Mouse (Mus musculus) MN1 (cell line): ENCODE data around the gene Ppard.

ENCODE experiments used
- DNase-seq: peaks from one replicate; pipeline ENCODE4 v3.0.0-alpha.2; 2016; ENCODE audit warnings: low spot score

Gene Ppard

GRCm38 (mm10) chr17:28286133-28286532 is 53.6 kb downstream of the Ppard start:
- DNase-seq = no peak

DNA sequence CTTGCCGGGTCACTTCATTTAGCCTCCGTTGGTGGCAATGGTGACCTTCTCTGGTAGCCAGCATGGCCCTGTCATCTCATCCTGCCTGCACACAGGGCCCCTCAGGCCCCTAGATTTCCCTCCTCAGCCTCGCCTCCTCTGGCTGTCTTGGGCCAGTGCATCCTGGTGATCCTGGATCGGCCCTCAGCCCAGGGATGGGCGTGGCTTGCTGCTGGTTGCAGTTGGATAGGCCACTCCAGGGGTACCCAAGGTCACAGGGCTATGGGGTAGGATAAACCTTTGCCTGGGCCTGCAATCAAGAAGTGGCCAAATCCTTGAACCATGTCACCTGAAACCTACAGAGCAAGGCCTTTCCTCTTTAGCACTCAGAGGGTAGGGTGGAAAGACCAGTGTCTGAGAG is 54.5 kb downstream of the Ppard start:
- no peak for DNase-seq

GRCm38 (mm10) chr17:28287578-28287977 is 55.1 kb downstream of the Ppard start:
- no peak for DNase-seq

DNA sequence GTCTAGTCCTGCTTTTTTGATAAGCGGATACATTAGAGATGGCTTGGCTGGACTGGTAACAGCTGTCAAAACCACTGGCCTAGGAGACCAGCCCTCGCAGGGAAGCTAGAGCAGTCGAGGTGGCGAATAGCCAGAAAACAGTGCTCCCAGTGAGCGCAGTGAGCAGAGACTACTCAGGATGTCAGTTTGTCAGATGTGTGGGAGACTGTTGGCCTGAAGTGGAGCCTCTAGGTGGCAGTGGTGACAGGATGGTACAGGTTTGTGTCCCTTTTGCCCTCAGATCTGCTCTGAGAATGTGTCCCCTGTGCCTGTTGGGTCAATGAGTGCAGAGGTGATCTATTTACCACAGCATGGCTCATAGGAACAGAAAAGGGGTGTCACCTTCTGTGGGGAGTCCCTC is 55.5 kb downstream of the Ppard start:
- peak; percentile 57 for DNase-seq

DNA sequence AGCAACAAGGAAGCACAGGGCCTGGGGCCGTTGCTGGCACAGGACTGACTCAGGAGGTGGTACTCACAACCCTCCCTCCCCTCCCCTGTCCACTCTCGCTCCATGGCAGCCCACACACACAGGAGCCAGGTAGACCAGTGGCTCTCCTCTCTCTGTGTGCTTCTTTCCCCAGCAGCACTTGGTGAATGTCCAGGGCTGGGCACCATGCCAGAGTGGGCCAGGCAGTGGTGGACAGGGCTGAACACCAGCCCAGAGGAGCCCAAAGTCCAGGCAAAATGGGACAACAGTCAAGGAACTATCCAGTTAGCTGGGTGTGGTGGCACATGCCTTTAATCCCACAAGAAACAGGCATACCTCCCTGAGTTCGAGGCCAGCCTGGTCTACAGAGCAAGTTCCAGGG is 57.8 kb downstream of the Ppard start:
- peak; percentile 69 for DNase-seq

- DNase-seq = no peak
Measured at GRCm38 (mm10) chr17:28290671-28291070, 58.2 kb downstream of the Ppard start.

- DNase-seq = no peak
Measured at GRCm38 (mm10) chr17:28291346-28291745, 58.8 kb downstream of the Ppard start.

- DNase-seq = no peak
Measured at GRCm38 (mm10) chr17:28293716-28294115, 61.2 kb downstream of the Ppard start.

DNA sequence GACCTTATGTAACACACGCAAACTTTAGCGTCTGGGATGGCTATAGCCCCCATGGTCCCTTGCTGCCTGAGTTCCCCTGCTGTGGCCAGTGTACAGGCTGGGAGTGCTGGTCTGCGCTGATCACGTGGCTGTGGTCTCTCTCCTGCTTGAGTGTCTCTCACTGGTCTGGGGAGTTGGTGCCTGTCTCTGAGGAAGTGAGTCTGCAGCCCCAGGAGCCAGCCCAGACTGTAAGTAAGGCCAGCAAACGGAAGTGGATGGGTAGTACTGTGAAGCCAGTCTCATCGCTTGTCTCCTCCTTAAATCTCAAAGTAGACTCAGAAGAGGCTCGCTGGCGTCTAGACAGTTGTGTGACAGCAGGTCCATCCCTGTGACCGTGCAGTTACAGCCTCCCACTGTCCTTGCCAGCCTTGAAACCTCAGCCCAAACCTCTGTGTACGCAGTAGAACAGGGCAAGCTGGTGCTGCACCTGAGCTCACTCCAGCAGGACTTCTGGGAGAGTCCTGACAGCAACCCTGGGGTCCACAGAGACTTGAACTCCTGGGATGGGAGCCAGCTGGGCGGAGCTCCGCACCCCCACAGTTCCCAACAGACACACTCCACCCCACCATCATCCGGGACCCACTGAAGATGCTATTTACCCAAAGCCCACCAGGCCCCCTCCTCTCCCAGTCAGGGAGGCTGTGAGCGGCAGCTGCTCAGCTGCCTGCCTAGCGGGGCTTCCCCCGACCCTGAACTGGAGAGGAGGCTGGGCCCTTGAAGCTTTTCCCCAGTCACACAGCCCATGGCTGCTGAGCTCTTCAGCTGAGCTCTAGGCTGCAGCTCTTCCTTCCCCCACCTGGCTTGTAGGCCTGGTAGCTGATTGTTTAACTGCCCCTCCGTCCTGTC is 62.2 kb downstream of the Ppard start:
- no peak for DNase-seq

DNA sequence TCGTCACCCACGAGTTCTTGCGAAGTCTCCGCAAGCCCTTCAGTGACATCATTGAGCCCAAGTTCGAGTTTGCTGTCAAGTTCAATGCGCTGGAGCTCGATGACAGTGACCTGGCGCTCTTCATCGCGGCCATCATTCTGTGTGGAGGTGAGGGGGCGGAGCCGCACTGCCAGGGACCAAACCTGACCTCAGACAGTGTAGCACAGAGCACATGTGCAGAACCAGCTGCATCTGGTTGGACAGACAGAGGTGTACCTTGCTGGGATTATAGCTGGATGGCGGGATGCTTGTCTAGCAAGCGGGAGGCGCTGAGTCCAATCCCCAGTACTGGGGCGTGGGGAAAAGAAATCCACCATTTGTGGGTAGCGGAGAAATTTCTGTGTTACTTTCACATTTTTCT is 66.4 kb downstream of the Ppard start:
- DNase-seq = no peak

- no peak for DNase-seq
Measured at GRCm38 (mm10) chr17:28299669-28300320, 67.3 kb downstream of the Ppard start.

- DNase-seq = no peak
Measured at GRCm38 (mm10) chr17:28300323-28300722, 67.8 kb downstream of the Ppard start.

- peak; percentile 42 for DNase-seq
Measured at GRCm38 (mm10) chr17:28300850-28301249, 68.3 kb downstream of the Ppard start.

DNA sequence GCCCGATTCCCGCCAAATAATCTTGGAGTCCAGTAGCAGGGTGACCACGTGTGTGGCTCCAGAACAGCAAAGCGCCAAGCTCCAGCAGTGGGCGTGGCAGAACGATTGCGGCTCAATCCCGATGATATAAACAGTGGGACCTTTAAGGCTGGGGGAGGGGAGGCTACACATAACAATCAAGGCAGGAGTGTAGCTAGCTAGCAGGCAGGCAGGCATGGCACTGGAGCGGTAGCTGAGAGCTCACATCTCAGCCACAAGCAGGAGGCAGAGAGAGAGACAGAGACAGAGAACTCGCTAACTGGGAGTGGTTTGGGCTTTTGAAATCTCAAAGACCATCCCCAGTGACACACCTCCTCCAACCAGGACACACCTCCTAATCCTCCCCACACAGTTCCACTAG is 72.7 kb downstream of the Ppard start:
- no peak for DNase-seq

GRCm38 (mm10) chr17:28308297-28309195 is 76.0 kb downstream of the Ppard start:
- peak; percentile 89 for DNase-seq

DNA sequence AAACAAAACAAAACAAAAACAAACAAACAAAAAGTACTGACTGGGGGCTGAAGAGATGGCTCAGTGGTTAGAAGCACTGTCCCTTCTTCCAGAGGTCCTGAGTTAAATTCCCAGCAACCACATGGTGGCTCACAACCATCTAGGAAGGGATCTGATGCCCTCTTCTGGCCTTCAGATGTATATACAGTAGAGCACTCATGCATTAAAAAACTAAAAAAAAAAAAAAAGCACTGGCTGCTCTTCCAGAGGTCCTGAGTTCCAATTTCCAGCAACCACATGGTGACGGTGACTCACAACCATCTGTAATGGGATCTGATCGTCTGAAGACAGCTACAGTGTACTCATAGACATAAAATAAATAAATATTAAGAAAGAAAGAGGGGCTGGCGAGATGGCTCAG is 78.3 kb downstream of the Ppard start:
- no peak for DNase-seq

DNA sequence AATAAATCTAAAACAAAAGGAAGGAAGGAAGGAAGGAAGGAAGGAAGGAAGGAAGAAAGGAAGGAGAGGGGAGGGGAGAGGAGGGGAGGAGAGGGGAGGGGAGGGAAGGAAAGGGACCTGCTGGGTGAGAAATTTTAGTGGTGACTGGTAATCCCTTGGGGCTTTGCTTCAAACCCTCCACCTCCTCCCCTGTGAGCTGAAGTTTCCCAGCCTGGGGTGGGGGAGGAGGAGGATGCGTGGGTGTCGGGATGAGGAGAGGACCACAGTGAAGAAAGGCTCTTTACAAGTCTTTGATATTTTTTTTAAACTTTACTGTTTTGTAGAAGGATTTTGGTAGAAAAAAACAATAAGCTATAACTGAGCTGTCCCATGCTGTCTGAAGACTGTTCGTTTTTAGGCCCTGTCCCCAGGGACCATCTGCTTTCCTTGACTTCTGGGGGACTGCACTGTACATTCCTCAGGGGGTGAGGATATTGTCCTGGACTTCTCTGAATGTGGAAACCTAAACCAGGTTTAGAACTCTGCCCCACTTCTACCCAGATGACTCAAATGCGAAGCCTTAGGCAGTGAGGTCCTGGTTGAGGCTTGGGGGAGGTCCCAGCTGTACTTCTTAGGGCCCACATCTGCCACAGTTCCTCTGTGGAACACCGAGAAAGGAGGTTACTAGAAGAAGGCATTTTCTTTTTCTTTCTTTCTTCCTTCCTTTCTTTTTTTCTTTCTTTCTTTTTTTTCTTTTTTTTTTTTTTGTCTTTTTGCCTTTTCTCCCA is 79.0 kb downstream of the Ppard start:
- no peak for DNase-seq

DNA sequence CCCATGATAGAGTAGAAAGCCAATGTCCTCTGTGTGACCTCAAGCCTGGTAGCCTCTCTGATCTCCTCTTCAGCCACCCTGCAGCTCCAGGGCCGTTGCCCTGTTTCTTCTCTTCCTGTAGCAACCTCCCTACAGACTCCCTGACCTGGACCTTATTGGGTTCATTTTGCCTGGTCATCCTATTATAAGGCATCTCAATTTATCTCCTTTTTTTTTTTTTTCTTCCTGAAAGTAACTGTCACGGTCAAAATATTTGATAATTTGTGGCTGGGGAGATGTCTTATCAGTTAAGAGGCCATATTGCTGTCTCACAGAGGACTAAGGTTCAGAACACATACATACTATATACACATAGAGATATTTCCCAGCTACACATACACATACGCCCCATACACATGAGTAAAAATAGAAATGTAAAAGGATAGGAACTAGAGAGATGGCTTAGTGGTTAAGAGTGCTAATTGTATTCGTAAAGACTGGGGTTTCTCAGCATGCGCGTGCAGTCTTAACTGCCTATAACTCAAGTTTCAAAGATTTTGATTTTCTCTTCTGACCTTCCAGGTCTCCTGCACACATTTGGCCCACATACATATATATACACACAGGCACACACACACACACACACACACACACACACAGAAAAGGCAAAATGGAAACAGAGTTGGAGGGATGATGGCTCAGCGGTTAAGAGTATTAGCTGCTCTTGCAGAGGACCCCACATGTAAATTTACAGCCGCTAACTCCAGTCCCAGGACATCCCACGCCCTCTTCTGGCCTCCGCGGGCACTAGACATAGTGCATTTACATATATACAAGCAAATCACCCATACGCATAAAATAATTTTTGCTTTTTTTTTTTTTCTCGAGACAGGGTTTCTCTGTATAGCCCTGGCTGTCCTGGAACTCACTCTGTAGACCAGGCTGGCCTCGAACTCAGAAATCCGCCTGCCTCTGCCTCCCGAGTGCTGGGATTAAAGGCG is 80.0 kb downstream of the Ppard start:
- DNase-seq = peak; percentile 71

DNA sequence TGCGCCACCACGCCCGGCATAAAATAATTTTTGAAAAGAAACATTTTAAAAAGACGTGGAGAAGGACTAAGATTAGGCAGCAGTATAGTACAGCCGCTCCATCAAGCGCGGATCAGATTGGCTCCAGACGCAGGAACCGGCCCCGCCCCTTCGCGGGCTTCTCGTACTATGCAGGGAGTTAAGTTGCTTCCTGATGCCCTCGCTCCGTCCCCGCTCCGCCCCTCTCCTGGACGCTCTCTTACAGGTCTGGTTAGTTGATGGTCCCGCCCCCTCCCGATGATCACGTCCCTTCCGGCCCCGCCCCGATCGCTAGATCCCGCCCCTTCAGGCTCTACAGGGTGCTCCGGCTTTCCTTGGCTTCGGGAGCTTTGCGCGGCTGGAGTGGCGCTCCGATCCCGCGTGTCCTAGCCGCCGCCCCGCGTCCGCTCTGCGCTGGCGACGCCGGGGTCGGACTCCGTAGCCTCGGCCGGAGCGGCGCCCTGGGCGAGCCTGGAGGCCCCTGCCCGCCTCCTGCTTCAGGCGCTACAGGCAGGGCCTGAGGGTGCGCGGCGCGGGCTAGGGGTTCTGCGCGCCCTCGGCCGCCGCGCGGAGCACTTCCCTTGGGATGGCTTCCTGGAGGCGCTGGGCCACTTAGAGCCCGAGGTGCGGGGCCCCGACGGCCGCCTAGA is 80.8 kb downstream of the Ppard start, which contains the start of gene Fance:
Gene Fance (plus strand): TSS at position 308 of the 668 bp plus-strand sequence.
- peak; percentile 99 for DNase-seq

GRCm38 (mm10) chr17:28313880-28314225 is 81.4 kb downstream of the Ppard start:
- peak; percentile 54 for DNase-seq
